Mouse (Mus musculus) limb, embryonic 14.5 days (tissue): ENCODE measurements around the gene Uba6. TPM values are rescaled to one million over a fixed set of nuclear protein-coding genes. Genes with fewer than 3 reads are reported as not detected.

ENCODE experiments used
- ATAC-seq: fragments of 200-750 bp; cut with Nextera tagmentation; 2 replicates; pipeline ENCODE4 v1.8.0; 2017; ENCODE audit warnings: low read depth, moderate number of reproducible peaks, moderate TSS enrichment; ENCODE audit not compliant: low FRiP score
- DNase-seq: peaks from one replicate; pipeline ENCODE4 v3.0.0-alpha.2; 2015; ENCODE audit warnings: low spot score
- H3K27ac ChIP-seq: fragments of 300-500 bp; sonication (generic); replicated peaks from 2 replicates; pipeline ENCODE4 v1.5.1; 2014; ENCODE audit warnings: low read depth, mild to moderate bottlenecking, low read length, moderate library complexity, mixed read lengths
- H3K27me3 ChIP-seq: fragments of 300-500 bp; sonication (generic); 2 replicates; pipeline ENCODE4 v1.6.1; 2014; ENCODE audit warnings: low read length, mixed read lengths; ENCODE audit not compliant: control insufficient read depth, insufficient read depth
- H3K36me3 ChIP-seq: fragments of 300-500 bp; sonication (generic); 2 replicates; pipeline ENCODE4 v1.6.1; 2014; ENCODE audit warnings: mild to moderate bottlenecking, low read length, moderate library complexity, mixed read lengths; ENCODE audit not compliant: control insufficient read depth, insufficient read depth
- H3K4me1 ChIP-seq: fragments of 300-500 bp; sonication (generic); 2 replicates; pipeline ENCODE4 v1.6.1; 2014; ENCODE audit warnings: antibody characterized with exemption, low read length, mixed read lengths; ENCODE audit not compliant: control insufficient read depth, insufficient read depth
- H3K4me2 ChIP-seq: fragments of 300-500 bp; sonication (generic); replicated peaks from 2 replicates; pipeline ENCODE4 v1.6.1; 2014; ENCODE audit warnings: low read depth, mild to moderate bottlenecking, low read length, moderate library complexity; ENCODE audit not compliant: severe bottlenecking
- H3K4me3 ChIP-seq: fragments of 300-500 bp; sonication (generic); replicated peaks from 2 replicates; pipeline ENCODE4 v1.5.1; 2014; ENCODE audit warnings: low read length
- H3K9ac ChIP-seq: fragments of 300-500 bp; sonication (generic); 2 replicates; pipeline ENCODE4 v1.6.1; 2014; ENCODE audit warnings: mild to moderate bottlenecking, low read depth, low read length, moderate library complexity; ENCODE audit not compliant: severe bottlenecking
- H3K9me3 ChIP-seq: fragments of 300-500 bp; sonication (generic); 2 replicates; pipeline ENCODE4 v1.6.1; 2016; ENCODE audit warnings: low read length; ENCODE audit not compliant: control insufficient read depth
- POLR2A ChIP-seq: fragments of 200-500 bp; IDR thresholded peaks from 2 replicates; pipeline ENCODE4 v1.8.0; 2012; ENCODE audit warnings: inconsistent platforms, mild to moderate bottlenecking, moderate library complexity, borderline replicate concordance; ENCODE audit not compliant: insufficient read depth, insufficient read length; ENCODE audit errors: extremely low read depth
- WGBS: fragments of 180-500 bp; shearing (Covaris S2); extraction: QIAGEN DNeasy Blood & Tissue Kit; methylation state at CpG from one replicate; pipeline ENCODE4 v1.1.7; 2014; 5-methylcytosine and 5-hydroxymethylcytosine counted together
- polyA plus RNA-seq, 2 experiments: library from polyadenylated mRNA; depleted of rRNA in 1 of 2; stranded (reverse) in 1 of 2; unstranded in 1 of 2; fragments of >200 nt; fragmentation: Nextera tagmentation in 1 of 2; extraction: Ambion mirVana in 1 of 2; gene quantifications; 2 replicates each; pipeline versions ENCODE4 v1.2.1 to v1.2.3; 2012 to 2014

The Uba6 gene
- polyA plus RNA-seq, 2 experiments, result 10.4 to 17.8 TPM

- no peaks in the 10 kb centered on the region for H3K27me3 ChIP-seq
- no peaks in the 10 kb centered on the region for H3K9me3 ChIP-seq
- no peak for DNase-seq
- ATAC-seq, result no peak
- no peak overlapping the region for H3K27ac ChIP-seq
- H3K9ac ChIP-seq, result no peak overlapping the region
- no peak overlapping the region for H3K4me3 ChIP-seq
- no peak for TF ChIP-seq POLR2A
- WGBS, result 89% methylated on average over 9 of the region's 9 CpGs
- H3K36me3 ChIP-seq, result peaks cover 40% of the 10 kb centered on the region
- H3K4me2 ChIP-seq, result no peak overlapping the region
- no peaks in the 10 kb centered on the region for H3K4me1 ChIP-seq
These were observed 54.0 kb downstream of the Uba6 start for GRCm38 (mm10) chr5:86118457-86119094.

GRCm38 (mm10) chr5:86113997-86114396 lies 58.6 kb downstream of the Uba6 start:
- no peak overlapping the region for H3K27ac ChIP-seq
- H3K27me3 ChIP-seq, result no peaks in the 10 kb centered on the region
- no peaks in the 10 kb centered on the region for H3K4me1 ChIP-seq
- peaks cover 39% of the 10 kb centered on the region for H3K36me3 ChIP-seq
- DNase-seq, result no peak
- H3K9me3 ChIP-seq, result no peaks in the 10 kb centered on the region
- no peak for ATAC-seq
- TF ChIP-seq POLR2A, result no peak
- no peak overlapping the region for H3K9ac ChIP-seq
- H3K4me3 ChIP-seq, result no peak overlapping the region
- WGBS, result 91% methylated on average over 1 of the region's 1 CpGs
- no peak overlapping the region for H3K4me2 ChIP-seq

- 96% methylated on average over 2 of the region's 2 CpGs for WGBS
- no peak for TF ChIP-seq POLR2A
- DNase-seq (no peak), ATAC-seq (no peak)
- Histone ChIP-seq H3K9me3 (no peaks in the 10 kb centered on the region), H3K4me3 (no peak overlapping the region), H3K27ac (no peak overlapping the region), H3K27me3 (no peaks in the 10 kb centered on the region), H3K4me2 (no peak overlapping the region), H3K4me1 (no peaks in the 10 kb centered on the region), H3K9ac (no peak overlapping the region), H3K36me3 (peaks cover 32% of the 10 kb centered on the region)
These were observed 59.6 kb downstream of the Uba6 start for GRCm38 (mm10) chr5:86113037-86113436.

- no peak for TF ChIP-seq POLR2A
- H3K4me1 ChIP-seq, result no peaks in the 10 kb centered on the region
- peaks cover 30% of the 10 kb centered on the region for H3K36me3 ChIP-seq
- no peaks in the 10 kb centered on the region for H3K9me3 ChIP-seq
- no peaks in the 10 kb centered on the region for H3K27me3 ChIP-seq
- no peak overlapping the region for H3K9ac ChIP-seq
- H3K4me2 ChIP-seq, result no peak overlapping the region
- no peak overlapping the region for H3K4me3 ChIP-seq
- H3K27ac ChIP-seq, result no peak overlapping the region
- WGBS, result 96% methylated on average over 1 of the region's 1 CpGs
- ATAC-seq (no peak), DNase-seq (no peak)
These were observed 61.5 kb downstream of the Uba6 start for GRCm38 (mm10) chr5:86111074-86111473.

- no peak for DNase-seq
- TF ChIP-seq POLR2A, result no peak
- peaks cover 18% of the 10 kb centered on the region for H3K36me3 ChIP-seq
- H3K9me3 ChIP-seq, result no peaks in the 10 kb centered on the region
- H3K4me3 ChIP-seq, result no peak overlapping the region
- H3K27me3 ChIP-seq, result no peaks in the 10 kb centered on the region
- H3K4me1 ChIP-seq, result no peaks in the 10 kb centered on the region
- H3K4me2 ChIP-seq, result no peak overlapping the region
- no peak overlapping the region for H3K9ac ChIP-seq
- no peak overlapping the region for H3K27ac ChIP-seq
- no peak for ATAC-seq
- 86% methylated on average over 2 of the region's 2 CpGs for WGBS
These were observed 66.0 kb downstream of the Uba6 start for GRCm38 (mm10) chr5:86106610-86107009.
